Mouse (Mus musculus): ENCODE results near the gene Ache. TPM values are rescaled to one million over a fixed set of nuclear protein-coding genes. Genes with fewer than 3 reads are reported as not detected.
A peak's percentile ranks its signal among the peaks of the same experiment; 100 is the strongest.

Gene Ache
- polyA plus RNA-seq, 1 experiment from 2014 or later: 8.1 TPM

DNA sequence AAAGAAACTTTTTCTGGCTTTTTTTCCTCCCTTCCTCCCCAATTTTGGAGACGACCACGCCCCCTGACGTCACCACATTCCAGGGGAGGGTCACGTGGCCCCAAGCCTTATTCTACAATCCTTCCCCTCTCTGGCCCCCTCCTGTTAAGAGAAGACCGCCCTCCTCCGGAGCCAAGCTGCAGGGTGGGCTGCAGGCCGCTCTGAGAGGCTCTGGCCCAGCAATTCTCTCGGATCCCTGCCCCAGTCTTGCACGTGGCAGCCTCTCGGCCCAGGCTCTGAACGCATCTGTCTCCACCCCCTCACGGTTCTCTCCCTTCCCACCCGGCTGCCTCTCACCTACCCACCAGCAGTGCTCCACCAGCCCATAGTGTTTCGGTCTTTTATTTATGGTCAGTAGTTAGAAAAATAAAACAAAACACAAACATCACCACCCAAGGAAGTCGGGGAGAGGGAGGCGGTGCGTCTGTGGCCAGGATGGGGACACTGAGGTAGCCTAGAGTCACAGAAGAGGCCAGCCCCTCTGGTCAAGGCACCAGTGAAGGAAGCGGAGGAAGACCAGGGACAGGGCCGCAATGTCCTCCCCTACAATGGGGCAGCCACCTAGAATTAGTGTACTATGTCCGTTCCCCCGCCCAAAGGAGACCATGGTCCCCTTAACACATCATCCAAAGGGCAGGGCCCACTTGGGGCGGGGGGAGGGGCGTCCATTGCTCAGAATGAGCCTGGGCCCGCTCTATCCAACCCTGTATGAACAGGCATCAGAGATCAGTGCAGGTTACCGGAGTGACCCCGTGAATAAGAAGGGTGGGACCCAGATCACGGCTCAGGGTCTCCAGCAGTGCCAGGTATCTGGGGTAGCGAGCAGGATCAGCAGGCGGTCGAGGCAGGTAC is 27.1 kb downstream of the Ache start, which contains the start of gene Trip6:
Gene Trip6 (minus strand): TSS at position 212 of the 891 bp plus-strand sequence.
- H3K9me3 ChIP-seq (replicated peaks): no peaks in the 10 kb centered on the region
- no peaks in the 10 kb centered on the region for H3K27me3 ChIP-seq
- H3K27ac ChIP-seq: peak within 1 kb of the TSS; percentile 94
- peaks cover 27% of the 10 kb centered on the region for H3K36me3 ChIP-seq
- H3K9ac ChIP-seq: peak within 1 kb of the TSS; percentile 96
- H3K4me3 ChIP-seq: peak within 1 kb of the TSS; percentile 82
- peak within 1 kb of the TSS; percentile 92 for H3K4me2 ChIP-seq
- WGBS: 24% methylated on average over 30 of the region's 30 CpGs
- ATAC-seq (replicated peaks; ENCODE audit: insufficient number of reproducible peaks, insufficient read depth, low FRiP score, low read depth): peak; percentile 89
- peaks cover 38% of the 10 kb centered on the region for H3K4me1 ChIP-seq (replicated peaks)

- WGBS: 47% methylated on average over 30 of the region's 30 CpGs
- H3K9me3 ChIP-seq (replicated peaks): no peaks in the 10 kb centered on the region
- peaks cover 20% of the 10 kb centered on the region for H3K36me3 ChIP-seq
- peak overlapping the region; percentile 96; the same call in 1 of the 2 replicates for H3K9ac ChIP-seq
- H3K4me1 ChIP-seq (replicated peaks): peaks cover 38% of the 10 kb centered on the region
- peak overlapping the region; percentile 82; the same call in 1 of the 2 replicates for H3K4me3 ChIP-seq
- peak overlapping the region; percentile 92 for H3K4me2 ChIP-seq
- H3K27ac ChIP-seq: peak overlapping the region; percentile 94
- no peak for ATAC-seq (replicated peaks; ENCODE audit: insufficient number of reproducible peaks, insufficient read depth, low FRiP score, low read depth)
- H3K27me3 ChIP-seq: no peaks in the 10 kb centered on the region
Observed at GRCm38 (mm10) chr5:137315084-137315903, 28.0 kb downstream of the Ache start.

DNA sequence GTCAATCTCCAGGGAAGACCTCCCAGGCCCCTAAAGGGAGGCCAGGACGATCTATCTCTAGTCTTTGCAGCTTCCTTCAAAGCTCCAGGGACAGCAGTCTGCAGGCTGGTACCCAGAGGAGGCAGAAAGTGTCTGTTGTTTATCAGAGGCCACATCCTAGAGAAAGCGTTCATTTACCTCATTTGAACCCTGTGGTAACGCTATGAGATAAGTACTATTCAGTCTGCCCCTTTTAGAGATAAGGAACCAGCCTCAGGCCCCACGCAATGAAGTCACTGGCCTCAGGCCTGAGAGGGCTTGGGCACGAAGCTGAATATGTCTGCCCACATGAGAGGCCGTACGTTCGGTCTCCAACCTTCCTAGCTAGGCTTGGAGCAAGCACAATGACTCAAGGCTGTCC is 30.0 kb downstream of the Ache start:
- 60% methylated on average over 8 of the region's 8 CpGs for WGBS
- Histone ChIP-seq H3K27ac (no peak overlapping the region), H3K4me3 (no peak overlapping the region), H3K4me1 (replicated peaks) (peaks cover 29% of the 10 kb centered on the region), H3K27me3 (no peaks in the 10 kb centered on the region), H3K4me2 (no peak overlapping the region), H3K36me3 (peaks cover 10% of the 10 kb centered on the region; the same call in 1 of the 2 replicates), H3K9ac (no peak overlapping the region), H3K9me3 (replicated peaks) (no peaks in the 10 kb centered on the region)
- ATAC-seq (replicated peaks; ENCODE audit: insufficient number of reproducible peaks, insufficient read depth, low FRiP score, low read depth): no peak

GRCm38 (mm10) chr5:137318570-137318969 is 31.3 kb downstream of the Ache start:
- Histone ChIP-seq H3K9ac (no peak overlapping the region), H3K27me3 (no peaks in the 10 kb centered on the region), H3K27ac (no peak overlapping the region), H3K4me2 (no peak overlapping the region), H3K4me1 (replicated peaks) (peaks cover 17% of the 10 kb centered on the region), H3K4me3 (no peak overlapping the region), H3K36me3 (peaks cover 10% of the 10 kb centered on the region; the same call in 1 of the 2 replicates), H3K9me3 (replicated peaks) (no peaks in the 10 kb centered on the region)
- no peak for ATAC-seq (replicated peaks; ENCODE audit: insufficient number of reproducible peaks, insufficient read depth, low FRiP score, low read depth)
- 70% methylated on average over 1 of the region's 1 CpGs for WGBS

DNA sequence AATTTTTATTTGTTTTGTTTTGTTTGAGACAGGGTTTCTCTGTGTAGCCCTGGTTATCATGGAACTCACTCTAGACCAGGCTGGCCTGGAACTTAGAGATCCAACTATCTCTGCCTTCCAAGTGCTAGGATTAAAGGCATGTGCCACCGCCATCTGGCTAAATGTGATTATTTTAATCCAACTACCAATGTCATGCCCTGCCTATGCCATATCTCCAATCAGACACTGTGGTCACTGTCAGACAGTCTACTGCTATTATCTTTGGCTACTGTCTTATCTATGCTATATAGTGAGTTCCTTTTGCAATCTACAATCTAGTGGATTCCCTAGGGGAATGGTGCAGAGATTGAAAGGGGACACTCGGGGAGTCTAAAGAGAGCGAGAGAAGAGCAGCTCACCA is 33.7 kb downstream of the Ache start:
- ATAC-seq (replicated peaks; ENCODE audit: insufficient number of reproducible peaks, insufficient read depth, low FRiP score, low read depth): no peak
- no peak overlapping the region for H3K4me3 ChIP-seq
- no peaks in the 10 kb centered on the region for H3K27me3 ChIP-seq
- H3K9ac ChIP-seq: no peak overlapping the region
- peaks cover 13% of the 10 kb centered on the region; the same call in 1 of the 2 replicates for H3K36me3 ChIP-seq
- no peaks in the 10 kb centered on the region for H3K9me3 ChIP-seq (replicated peaks)
- no peak overlapping the region for H3K4me2 ChIP-seq
- 84% methylated on average over 3 of the region's 3 CpGs for WGBS
- no peak overlapping the region for H3K27ac ChIP-seq
- no peaks in the 10 kb centered on the region for H3K4me1 ChIP-seq (replicated peaks)

- Histone ChIP-seq H3K9me3 (replicated peaks) (no peaks in the 10 kb centered on the region), H3K36me3 (peaks cover 7% of the 10 kb centered on the region; the same call in 1 of the 2 replicates), H3K4me3 (no peak overlapping the region), H3K27ac (no peak overlapping the region), H3K4me2 (no peak overlapping the region), H3K9ac (no peak overlapping the region), H3K27me3 (no peaks in the 10 kb centered on the region), H3K4me1 (replicated peaks) (peaks cover 7% of the 10 kb centered on the region; the same call in 1 of the 2 replicates)
- ATAC-seq (replicated peaks; ENCODE audit: insufficient number of reproducible peaks, insufficient read depth, low FRiP score, low read depth): no peak
- WGBS: 86% methylated on average over 7 of the region's 7 CpGs
Observed at GRCm38 (mm10) chr5:137330910-137331309, 43.6 kb downstream of the Ache start.

DNA sequence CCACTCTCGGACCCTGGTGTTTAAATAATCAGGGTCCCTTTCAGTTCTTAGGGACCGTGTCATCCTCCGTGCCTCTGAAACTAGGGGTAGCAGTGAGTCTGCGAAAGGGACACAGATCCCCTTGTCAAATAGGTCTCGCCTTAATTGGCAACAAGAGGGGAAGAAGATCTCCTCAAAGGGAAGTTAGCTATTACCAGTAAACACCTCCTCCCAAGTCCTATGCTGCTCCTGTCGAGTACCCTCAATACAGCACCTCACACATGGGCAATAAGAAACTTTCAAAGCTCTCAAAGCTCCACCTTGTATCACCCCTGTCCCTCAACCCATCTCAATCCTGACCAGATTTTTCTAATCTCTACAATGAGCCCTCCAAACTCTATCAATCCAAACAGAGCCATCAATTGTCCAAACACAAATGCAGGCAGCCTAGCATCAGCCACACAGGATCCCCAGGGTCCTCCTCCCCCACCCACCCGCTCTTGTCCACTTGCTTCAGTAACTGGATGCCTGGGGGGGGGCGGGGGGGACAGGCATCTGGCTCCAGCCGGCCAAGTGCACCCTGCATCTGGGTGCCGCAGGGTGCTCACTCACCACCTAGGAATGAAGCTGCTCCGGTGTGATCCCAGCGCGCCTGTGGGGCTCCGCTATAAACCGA is 45.7 kb downstream of the Ache start:
- 18% methylated on average over 15 of the region's 15 CpGs for WGBS
- Histone ChIP-seq H3K27ac (0 out of 2 replicates have a peak overlapping the region, but pooled peaks have one; percentile 28), H3K4me1 (replicated peaks) (peaks cover 11% of the 10 kb centered on the region), H3K4me2 (peak overlapping the region; percentile 96), H3K36me3 (no peaks in the 10 kb centered on the region), H3K27me3 (no peaks in the 10 kb centered on the region), H3K4me3 (peak overlapping the region; percentile 66), H3K9ac (peak overlapping the region; percentile 64), H3K9me3 (replicated peaks) (no peaks in the 10 kb centered on the region)
- ATAC-seq (replicated peaks; ENCODE audit: insufficient number of reproducible peaks, insufficient read depth, low FRiP score, low read depth): no peak

DNA sequence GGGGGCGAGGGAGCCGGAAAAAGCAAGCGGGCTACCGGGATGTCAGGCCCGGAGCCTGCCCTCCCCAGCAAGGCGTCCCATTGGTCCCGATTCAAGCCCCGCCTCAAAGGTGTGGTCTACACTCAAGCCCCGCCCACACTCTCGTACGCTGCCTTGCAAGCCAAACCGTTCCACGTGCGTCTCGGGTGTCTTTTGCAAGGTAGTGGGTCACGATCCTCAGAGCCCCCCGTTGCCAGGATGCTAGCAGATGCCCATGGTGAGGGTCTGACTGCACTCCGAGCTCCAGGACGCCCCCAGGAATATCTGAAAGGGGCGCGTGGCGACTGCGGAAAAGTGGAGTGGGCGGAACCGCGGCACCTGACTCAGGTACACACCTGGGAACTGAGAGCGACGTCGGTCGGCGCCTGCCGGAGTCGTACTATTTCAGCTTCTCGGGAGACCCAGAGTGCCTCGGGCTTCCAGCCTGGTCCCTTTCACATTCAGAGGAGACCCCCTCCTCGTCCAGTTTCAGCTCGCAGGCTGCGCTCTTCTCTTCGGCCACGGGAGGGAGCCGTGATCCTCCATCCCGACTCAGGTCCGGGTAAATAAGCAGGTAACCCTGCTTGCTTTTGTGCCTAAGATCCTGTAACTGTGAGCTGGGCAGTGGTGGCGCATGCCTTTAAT is 46.3 kb downstream of the Ache start, which contains the start of gene Slc12a9:
Gene Slc12a9 (minus strand): TSS at position 86 of the 663 bp plus-strand sequence.
- Histone ChIP-seq H3K4me1 (replicated peaks) (peaks cover 11% of the 10 kb centered on the region), H3K36me3 (no peaks in the 10 kb centered on the region), H3K4me2 (peak within 1 kb of the TSS; percentile 96), H3K27ac (0 out of 2 replicates have a peak within 1 kb of the TSS, but pooled peaks have one; percentile 28), H3K4me3 (peak within 1 kb of the TSS; percentile 66), H3K27me3 (no peaks in the 10 kb centered on the region), H3K9me3 (replicated peaks) (no peaks in the 10 kb centered on the region), H3K9ac (peak within 1 kb of the TSS; percentile 64)
- peak; percentile 85 for ATAC-seq (replicated peaks; ENCODE audit: insufficient number of reproducible peaks, insufficient read depth, low FRiP score, low read depth)
- WGBS: under 1% methylated on average over 44 of the region's 44 CpGs

DNA sequence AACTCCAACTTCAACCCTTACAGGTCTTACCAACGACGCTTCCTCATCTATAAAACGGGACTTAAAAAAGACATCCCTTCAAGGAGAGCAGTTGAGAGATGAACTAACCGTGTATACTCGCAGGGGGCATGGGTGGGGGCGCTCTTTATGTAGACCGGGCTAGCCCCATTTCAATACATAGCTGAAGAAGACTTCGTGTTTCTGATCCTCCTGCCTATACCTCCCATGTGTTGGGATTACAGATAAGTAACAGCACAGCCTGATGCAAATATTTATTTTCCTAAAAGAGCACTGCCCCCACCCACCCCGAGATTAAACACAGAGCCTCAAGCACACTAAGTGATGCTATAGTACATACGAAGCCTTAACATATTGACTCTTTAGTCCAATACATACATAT is 47.0 kb downstream of the Ache start:
- Histone ChIP-seq H3K4me3 (peak overlapping the region; percentile 66), H3K4me1 (replicated peaks) (peaks cover 17% of the 10 kb centered on the region), H3K4me2 (peak overlapping the region; percentile 96; the same call in 1 of the 2 replicates), H3K27ac (no peak overlapping the region), H3K9me3 (replicated peaks) (no peaks in the 10 kb centered on the region), H3K27me3 (no peaks in the 10 kb centered on the region), H3K36me3 (no peaks in the 10 kb centered on the region), H3K9ac (no peak overlapping the region)
- 48% methylated on average over 10 of the region's 10 CpGs for WGBS
- no peak for ATAC-seq (replicated peaks; ENCODE audit: insufficient number of reproducible peaks, insufficient read depth, low FRiP score, low read depth)

DNA sequence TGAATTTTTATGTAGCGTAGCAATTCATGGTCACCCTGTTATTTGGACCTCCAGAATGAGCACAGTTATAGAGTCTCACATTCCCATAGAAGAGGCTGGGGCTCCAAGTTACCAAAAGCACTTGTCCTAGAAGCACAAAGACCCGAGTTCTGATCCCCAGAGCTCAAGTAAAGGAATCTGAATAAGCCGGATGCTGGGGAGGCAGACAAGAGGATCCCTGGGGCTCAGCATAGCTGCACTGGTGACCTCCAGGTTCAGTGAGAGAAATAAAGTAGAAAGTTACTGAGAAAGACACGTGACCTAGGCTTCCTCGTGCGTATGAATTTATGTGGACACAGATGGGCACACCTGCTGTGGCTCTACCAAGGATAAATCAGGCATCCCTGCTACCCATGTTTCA is 47.7 kb downstream of the Ache start:
- Histone ChIP-seq H3K4me3 (no peak overlapping the region), H3K27me3 (no peaks in the 10 kb centered on the region), H3K9ac (no peak overlapping the region), H3K27ac (no peak overlapping the region), H3K4me2 (no peak overlapping the region), H3K9me3 (replicated peaks) (no peaks in the 10 kb centered on the region), H3K4me1 (replicated peaks) (peaks cover 25% of the 10 kb centered on the region), H3K36me3 (no peaks in the 10 kb centered on the region)
- no peak for ATAC-seq (replicated peaks; ENCODE audit: insufficient number of reproducible peaks, insufficient read depth, low FRiP score, low read depth)
- WGBS: 70% methylated on average over 6 of the region's 6 CpGs

Data from heart, embryonic 15.5 days (tissue).